Mouse (Mus musculus) erythroid progenitor cell, adult 5-6 weeks (primary cell): Measurements from ENCODE around the gene Nfix. TPM values are rescaled to one million over a fixed set of nuclear protein-coding genes. Genes with fewer than 3 reads are reported as not detected.

Source experiments
- ATAC-seq: replicated peaks from 2 replicates; pipeline ENCODE4 v1.8.0; 2016; ENCODE audit warnings: moderate number of reproducible peaks, mild to moderate bottlenecking, moderate TSS enrichment, inconsistent platforms; ENCODE audit not compliant: poor library complexity, low FRiP score, severe bottlenecking
- total RNA-seq, 2 experiments: library from RNA; stranded (forward) in 1 of 2; stranded (reverse) in 1 of 2; fragments of 150-400 nt in 1 of 2; fragments of 186-747, 209-891 nt in 1 of 2; gene quantifications; 2 replicates each; pipeline versions ENCODE4 v1.2.3 to v1.2.4; 2015 to 2017; ENCODE audit warnings: low replicate concordance in 2 of 2

The Nfix gene
- total RNA-seq, 2 experiments from 2014 or later: 36.8 to 53.7 TPM

DNA sequence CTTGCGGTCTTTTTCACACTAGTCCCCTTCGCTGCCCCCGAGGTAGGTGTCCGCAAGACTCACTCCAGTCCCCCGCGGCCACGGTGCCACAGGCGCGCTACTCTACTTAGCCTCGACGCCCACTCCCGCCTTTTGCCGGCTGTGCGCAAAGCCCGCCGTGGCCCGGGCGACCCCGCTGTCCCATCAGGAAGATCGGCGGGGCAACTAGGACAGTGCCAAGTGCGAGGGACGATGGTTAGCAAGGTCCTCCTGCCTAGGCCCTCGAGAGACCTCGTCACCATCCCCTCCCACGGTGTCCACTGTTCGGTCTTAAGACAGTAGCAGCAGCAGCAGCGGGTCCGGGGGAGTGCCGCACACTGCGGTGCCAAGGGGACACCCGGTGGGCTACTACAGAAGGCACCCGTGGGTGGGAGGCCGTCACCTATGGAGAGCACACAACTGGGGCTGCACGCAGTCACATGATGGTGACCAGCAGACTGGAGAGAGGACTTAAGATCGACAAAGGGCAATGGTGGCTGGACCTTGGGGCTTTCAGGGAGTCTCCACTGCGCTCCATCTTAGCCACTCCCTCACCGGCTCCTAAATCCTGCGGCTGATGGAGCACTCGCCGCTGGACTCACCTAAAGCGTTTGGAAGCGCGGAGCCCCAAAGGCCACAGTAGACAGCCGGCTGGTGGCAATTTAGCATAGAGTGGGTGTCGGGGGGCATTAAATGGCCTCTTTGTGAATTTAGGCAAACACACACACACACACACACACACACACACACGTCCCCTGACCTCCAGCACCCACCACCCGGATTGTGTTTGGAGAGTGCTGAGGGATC is 15.3 kb downstream of the Nfix start:
- ATAC-seq: no peak

DNA sequence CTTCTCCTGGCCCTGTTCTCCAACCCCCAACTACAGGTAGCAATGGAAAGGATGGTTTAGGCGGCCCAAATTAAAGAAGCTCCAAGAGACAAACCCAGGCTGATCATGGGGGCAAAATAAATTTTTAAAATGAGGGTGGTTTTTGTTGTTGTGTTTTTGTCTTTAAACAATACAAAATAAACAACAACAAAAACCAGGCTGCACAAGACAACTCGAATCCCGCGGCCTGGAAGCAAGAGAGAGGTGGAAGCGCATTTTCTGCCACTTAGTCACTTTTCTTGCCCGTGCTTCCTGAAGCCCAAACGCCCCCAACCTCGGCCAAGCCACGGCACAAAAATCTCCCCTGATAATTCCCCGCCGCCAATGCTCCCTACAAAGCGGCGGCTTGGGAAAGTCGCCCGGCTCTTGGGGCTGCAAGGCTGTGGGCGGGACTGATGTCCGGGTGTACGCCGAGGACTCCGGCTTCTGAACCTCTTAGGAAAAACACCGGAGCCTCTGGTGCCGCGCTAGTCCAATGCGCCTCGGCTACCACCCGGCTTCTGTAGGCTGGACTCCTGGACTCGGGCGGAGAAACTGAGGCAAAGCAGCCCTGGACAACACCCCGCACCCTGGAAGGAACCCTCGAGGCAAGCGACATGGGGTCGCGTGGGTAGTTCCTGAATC is 16.1 kb downstream of the Nfix start:
- 0 out of 2 replicates have a peak, but pooled peaks have one; percentile 17 for ATAC-seq

DNA sequence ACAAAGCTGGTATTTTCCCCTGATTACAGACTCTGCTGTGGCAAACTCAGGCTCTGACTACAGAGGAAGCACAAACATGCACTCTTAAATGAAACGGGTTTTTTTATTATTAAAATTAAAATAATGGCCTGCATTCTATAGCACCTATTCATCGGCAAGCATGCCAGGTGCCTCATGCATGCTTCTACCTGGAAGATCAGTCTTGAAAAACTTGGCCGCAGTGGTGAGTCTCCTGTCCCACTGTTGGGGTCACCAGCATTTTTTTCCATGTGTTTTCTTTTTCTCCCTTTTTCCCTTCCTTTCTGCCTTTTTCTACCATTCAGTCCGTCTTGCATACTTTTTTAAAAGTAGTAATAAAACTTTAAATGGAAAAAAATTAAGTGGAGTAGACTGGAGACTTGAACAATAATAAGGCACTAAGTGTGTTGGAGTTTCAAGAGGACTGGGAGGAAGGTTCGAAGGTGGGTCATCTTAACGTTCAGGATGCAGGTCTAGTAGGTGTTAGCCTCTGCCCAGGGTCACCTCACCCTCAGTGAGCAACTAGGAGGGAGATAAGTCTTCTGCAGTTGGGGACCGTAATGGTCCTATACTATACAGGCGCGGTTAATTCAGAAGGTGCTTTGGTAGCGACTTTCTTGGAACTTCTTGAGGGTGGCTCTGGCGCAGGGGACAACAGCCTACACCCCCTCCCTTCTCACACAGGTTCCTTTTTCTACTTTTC is 16.8 kb downstream of the Nfix start:
- ATAC-seq: no peak

GRCm38 (mm10) chr8:84782680-84783079 is 17.5 kb downstream of the Nfix start:
- ATAC-seq: no peak

DNA sequence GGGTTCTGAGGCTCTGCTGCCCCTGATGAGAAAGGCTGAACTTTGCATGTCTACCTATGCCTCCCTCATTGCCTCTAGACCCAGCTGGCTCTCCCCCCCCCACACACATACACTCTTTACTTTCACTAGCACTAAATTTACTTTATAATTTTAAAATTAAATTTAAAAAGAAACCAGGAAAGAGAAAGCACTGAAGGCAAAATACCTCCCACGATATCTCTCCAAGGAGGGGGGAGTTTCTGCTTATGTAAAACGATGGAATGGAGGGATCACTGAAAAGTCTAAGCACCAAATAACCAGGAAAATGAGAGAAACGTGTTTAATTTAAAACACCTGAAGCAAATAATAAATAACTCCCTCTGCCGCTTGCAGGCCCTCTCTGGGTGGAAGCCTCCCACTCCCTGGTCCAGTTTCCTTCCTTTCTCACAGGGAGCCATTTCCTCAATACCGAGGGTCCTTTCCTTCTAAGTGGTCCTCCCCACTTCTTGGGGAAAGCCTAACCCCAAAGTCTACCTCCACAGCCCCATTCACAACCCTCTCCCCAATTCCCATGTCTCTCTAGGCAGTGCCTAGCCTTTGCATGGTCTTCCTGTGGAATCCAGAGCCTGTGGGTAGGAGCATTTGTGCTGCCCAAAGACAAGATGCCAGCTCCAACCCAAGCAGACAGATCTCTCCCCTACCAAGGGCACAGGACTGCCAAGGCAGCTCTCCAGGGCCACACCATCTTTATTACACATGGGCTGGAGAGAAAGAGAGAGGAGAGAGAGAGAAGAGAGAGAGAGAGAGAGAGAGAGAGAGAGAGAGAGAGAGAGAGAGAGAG is 18.2 kb downstream of the Nfix start:
- ATAC-seq: no peak

DNA sequence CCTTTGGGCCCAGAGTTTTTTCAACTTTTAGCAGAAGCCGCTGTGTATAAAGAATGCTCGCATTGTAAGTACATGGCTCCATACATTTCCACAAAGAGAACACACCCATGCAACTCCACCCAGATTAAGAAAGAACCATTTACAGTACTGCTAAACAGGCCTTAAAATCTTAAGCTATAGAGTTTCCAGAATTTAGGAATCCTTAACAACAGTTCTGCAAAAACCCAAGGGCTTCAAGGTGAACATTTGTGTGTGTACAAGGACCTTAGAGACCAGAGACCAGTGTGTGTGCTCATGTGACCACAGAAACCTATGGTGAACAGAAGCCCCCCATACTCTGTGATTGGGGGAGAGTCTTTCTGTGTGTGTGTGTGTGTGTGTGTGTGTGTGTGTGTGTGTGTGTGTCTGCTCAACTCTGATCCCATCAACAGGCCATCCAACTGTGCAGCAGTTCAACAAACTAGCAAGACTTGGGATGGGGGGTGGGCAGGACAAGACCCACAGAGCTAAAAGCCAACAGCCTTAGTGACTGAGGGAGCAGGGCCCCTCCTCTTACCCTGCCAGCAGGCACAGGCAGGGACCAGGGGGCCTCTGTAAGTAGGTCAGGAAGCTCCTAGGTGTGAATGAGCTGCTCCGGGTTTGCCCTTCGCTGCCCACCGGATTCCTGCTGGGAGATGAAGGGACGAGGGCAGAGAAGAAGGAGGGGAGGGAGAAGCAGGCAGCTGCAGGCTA is 19.0 kb downstream of the Nfix start:
- no peak for ATAC-seq

GRCm38 (mm10) chr8:84780225-84780555 is 20.0 kb downstream of the Nfix start:
- ATAC-seq: no peak

DNA sequence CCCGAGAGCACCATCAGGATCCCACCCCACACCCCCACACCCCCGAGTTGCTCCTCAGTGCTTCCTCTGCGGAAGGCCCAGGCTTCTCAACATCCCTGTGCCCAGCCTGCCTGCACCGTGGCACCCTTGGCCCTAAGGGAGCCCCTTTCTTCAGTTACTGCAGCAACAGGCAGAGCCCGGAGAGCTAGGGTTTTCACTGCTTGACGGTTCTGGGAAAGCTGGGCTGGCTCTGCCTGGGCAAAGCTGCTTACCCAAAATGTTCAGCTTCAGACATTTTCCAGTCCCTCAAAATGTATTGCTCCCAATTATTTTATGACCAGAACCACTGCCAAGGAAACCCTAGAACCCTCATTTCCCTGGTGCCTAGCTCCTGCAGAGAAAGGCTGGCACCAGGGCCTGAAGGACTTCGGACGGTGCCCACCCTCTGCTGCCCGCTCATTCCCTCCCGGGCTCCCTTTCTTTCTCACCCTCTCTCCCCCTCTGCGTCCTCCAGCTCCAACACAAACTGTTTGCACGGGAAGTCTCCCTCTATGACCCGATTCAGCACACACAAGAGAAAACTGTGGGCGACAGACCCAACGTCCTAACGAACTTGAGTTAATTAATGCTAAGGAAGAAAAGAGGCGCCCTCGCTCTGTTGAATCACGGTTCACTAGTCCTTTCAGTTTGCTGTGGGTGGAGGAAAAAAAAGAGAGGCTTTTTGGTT is 20.5 kb downstream of the Nfix start:
- ATAC-seq: no peak

GRCm38 (mm10) chr8:84778638-84779380 is 21.3 kb downstream of the Nfix start:
- ATAC-seq: no peak

DNA sequence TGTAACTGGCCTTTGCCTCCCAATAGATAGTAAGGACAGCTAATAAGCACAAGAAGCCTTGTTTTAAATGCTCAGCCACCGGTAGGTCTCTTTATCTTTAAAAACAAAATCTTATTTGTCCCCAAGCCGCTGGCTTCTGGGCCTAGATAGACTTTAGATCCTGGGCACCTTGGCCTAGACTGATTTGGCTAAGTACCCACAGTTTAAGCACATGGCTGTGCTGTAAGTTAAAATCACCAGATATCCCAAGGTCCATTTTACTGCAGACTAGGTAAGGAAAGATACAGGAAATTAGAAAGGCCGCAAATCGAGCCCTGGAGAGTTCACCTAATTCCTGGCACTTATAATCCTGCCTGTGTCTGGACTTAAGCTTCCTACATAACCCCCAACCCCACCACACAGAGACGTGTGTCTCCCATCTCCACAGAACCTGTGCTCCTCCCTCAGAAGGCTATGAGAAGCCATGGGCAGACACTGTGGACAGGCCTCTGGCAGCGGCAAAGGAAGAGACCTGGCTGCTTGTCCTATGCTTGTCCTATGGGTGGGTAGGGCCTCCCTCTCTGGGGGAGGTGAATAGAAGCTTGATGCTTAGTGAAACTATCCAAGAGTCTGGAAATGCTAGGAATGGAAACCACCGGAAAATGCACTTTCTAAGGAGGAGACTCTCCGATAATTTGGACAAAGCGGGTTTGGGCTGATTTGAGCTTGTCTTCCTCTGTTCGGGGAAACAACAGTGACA is 22.1 kb downstream of the Nfix start:
- ATAC-seq: no peak

- no peak for ATAC-seq
Observed at GRCm38 (mm10) chr8:84776569-84776968, 23.6 kb downstream of the Nfix start.

- no peak for ATAC-seq
Observed at GRCm38 (mm10) chr8:84775621-84776113, 24.5 kb downstream of the Nfix start.

GRCm38 (mm10) chr8:84775105-84775591 is 25.0 kb downstream of the Nfix start:
- ATAC-seq: peak; percentile 68

GRCm38 (mm10) chr8:84774473-84774911 is 25.7 kb downstream of the Nfix start:
- no peak for ATAC-seq

- no peak for ATAC-seq
Observed at GRCm38 (mm10) chr8:84773833-84774232, 26.3 kb downstream of the Nfix start.

DNA sequence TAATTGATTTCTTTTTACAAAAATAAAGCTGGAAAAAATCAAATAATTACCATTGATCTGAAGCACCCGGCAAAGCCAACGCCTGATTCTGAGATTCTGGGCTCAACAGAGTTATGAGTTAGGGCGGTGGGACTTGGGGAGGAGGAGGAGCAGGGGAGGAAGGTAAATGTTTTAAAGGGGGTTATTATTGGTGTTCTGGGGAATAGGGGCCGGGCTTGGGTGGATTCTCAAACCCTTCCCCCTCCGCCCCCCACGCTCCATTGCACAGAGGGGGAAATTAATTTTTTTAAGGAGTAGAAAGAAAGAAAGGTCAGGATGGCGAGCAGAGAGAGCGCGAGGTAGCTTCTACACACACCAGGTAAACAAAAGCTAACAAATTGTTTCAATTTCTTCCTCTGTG is 26.8 kb downstream of the Nfix start:
- ATAC-seq: no peak

DNA sequence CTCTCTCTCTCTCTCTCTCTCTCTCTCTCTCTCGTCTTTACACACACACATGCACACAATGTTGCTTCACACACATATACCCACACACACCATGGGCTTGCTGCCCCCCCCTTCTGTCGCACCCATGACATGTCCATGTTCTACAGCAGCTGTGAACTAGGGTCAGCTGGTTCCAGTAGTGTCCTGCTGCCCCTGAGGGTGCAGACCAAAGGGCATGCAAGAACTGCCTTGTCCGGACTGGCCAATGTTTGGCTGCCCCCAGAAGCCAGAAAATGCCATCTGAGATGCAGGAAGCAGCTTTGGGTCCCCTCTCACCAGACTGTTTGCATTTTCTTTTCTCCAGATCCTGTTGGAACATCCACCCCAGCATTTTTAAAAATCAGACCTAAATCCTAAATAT is 27.5 kb downstream of the Nfix start:
- ATAC-seq: no peak
